Mouse (Mus musculus): ENCODE results near the gene Mob1b.

Mob1b gene

DNA sequence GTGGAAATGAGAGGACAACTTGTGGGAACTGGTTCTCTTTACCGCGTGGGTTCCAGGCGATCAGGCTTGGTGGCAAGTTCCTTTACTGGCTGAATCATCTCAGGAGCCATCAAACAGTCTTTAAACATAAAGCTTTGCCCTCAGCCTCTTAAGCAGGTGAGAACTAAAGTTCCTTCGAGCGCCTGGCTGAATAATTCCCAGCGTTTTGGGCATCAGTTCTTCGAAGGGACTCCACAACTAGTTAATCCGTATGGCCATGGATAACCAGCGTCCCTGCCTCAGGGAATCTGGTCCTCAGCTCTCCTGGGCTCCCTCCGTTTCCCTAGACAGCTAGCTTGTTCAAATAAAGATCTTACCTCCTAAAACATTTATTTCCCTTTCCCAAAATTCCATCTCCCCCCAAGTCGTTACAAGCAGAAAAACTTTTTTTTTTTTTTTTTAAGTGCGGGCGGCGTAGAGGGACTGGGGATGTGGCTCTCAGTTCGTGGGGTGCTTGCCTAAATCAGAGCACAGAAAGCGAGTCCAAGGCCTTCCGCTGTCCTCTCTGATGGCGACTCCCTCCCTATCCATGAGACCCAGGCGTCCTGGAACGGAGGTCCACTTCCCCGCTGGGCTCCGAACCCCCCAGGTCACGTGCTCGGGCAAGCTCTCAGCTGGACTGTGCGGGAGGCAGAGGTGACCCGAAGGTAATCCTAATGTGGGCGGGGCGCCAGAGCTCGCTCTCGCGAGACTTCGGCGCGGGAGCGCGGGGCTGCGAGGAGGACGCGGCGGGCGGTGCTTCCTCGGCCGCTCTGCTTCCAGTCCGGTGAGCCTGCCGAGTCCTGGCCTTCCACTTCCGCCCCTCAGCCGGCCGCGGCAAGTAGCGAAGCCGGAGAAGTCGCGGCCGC lies at the start of gene Mob1b:
Gene Mob1b, plus strand, starts transcription at position 740 of the 887 bp plus-strand sequence.
- peak; percentile 97 for DNase-seq

DNA sequence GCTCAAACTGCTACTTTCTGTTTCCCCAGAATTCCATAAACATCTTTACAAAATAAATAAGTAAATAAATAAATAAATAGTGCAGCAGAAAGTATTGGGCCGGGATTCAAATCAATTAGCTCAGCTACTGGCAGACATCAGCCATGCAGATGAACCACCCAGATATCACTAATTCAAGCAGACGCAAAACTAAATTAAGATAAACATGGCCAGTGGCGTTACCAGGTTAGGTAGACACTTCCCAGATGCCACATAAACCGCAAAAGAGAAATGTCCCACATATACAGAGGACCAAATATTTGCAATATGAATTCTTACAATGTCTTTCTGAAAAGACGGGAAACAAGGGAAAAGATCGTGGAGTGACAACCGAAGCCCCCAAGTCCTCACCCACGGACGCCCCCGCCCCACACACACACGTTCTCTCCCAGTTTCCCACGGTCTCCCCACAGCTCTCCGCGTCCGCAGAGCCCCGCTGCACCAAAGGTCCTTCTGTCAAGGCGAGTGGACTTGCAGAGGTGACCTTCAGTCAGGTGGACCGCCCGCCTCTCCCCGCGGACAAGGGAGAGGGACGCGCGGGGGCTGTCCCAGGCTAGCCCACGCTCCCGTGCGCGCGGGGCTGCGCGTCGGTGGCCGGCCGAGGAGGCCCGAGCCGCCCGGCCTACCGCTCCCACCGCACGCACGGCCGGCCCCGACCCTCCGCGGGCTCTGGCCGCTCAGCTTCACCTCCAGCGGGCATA lies 45.8 kb upstream of the Mob1b start:
- peak; percentile 75 for DNase-seq

DNA sequence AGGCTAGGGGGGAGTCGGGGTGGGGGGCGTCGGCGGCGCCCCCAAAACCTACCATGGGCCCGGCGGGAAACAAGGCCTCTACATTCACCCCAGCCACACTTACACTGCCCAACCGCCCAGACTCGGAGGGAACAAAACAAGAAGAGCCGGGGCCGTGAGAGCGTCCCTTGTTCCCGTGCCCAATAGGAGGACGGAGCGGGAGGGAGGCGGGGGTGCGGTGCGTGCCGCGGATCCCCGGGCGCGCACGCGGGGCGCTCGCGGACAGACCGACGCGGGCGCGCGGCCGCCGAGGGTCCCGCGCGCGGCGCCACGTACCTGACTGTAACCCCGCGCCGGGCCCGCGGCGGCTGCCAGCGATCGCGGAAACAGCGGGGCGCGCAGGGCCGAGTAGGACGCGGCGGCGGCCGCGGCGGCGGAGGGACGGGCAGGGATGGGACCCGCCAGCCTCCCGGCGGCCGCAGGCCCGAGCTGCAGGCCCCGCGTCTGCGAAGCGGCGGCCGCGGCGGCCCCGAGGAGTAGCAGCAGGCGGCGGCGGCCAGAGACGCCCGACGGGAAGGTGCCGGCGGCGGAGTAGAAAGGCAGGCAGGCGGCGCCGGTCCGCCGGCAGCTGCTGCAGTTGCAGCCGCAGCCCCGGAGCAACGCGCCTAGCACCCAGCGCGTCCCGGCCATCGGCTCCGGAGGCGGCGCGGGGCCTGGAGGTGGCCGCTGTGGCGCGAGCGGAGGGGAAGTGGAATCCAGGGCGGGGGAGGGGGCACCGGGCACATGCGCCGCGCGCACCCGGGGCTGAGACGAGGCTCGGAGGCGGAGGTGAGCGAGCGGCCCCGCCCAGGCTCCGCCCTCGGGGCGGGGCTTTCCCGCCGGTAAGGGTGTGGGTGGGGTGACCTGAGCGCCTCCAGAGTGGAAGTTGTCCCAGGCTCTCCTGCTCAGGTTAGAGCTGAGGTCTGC lies 44.9 kb upstream of the Mob1b start, which contains the start of gene Grsf1:
Gene Grsf1, minus strand, starts transcription at position 729 of the 945 bp plus-strand sequence.
- peak; percentile 95 for DNase-seq

DNA sequence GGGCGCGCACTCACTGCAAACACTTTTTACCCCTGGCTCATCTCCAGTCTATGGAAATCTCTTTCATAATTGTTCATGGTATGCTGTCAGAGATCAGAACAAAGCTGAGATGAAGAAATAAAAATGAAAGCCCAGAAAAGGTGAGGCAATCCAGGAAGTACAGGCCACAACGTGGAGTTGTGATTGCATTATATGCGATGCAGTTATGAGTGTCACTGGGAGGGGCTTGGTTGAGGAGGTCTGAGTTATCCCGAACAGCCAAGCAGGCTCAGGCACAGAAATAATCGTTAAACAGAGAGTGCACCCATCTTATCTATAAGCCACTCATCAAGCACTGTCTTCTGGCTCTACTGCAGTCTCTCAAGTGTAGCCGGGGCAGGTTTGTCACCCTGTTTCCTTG lies 41.7 kb upstream of the Mob1b start:
- no peak for DNase-seq

GRCm38 (mm10) chr5:88679341-88679740 lies 41.3 kb upstream of the Mob1b start:
- DNase-seq: no peak

GRCm38 (mm10) chr5:88680567-88680966 lies 40.1 kb upstream of the Mob1b start:
- no peak for DNase-seq

DNA sequence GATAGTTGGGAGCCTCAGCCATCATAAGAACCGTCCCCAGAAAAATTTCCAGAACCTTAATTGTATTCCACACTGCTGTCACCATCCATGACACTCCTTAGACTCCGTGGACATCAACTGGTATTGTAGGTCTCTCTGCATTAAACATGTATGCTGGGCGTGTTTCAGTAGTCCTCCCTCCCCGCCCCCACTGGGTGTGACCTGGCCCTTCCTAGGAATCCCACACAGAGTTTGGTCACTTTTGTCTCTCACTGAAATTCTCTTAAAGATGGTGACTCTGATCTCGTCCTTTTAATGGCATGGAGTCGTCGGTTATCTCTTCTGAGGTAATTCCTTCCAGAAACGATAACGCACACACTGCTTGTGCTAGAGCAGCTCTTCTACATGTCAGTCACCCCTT lies 36.9 kb upstream of the Mob1b start:
- no peak for DNase-seq

DNA sequence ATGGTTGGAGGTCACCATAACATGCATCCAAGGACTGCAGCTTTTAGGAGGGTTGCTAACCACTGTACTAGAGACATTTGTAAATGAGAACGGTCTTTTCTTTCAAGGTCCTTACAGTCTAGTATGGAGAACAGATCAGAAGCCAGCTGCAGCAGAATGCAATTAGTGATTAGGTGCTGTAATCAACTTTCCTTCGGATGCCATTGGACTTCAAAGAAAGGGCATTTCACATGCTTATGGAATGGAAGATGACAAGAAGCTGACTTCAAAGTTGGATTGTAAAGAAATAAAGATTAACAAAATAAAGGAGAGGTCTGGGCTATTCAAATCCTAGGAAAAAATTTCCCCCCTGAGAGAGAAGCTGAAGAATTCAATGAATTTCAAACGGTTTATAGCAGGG lies 36.4 kb upstream of the Mob1b start:
- no peak for DNase-seq

- no peak for DNase-seq
Measured at GRCm38 (mm10) chr5:88685306-88685705, 35.3 kb upstream of the Mob1b start.

GRCm38 (mm10) chr5:88685745-88686299 lies 34.8 kb upstream of the Mob1b start:
- no peak for DNase-seq

- no peak for DNase-seq
Measured at GRCm38 (mm10) chr5:88687996-88688406, 32.7 kb upstream of the Mob1b start.

DNA sequence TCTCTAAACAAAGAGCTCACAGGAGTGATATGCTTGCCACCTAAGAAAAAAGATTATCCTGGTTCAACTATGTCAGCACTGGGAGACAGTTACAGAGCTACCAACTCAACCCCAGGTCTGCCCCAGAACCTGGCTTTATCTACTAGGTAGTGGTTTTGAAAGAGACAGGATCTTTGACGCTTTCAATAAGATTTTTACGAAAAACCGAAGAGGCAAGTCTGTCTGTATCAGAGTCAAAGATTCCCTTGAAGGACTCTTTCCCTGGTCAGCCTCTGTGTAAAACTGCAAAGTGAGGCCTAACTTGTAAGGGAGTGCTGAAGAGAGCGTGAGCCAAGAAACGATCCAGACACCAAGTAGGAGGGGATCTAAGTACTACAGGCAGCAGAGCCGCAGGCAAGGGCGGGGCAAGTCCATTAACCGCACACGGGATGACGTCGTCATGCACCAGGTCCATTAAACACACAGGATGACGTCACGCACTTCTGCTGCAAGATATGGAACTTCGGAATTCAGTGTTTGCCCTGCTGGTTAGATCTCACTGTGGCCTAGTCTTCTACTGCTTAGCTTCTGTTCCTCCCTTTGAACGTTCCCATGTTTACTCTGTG lies 32.0 kb upstream of the Mob1b start:
- no peak for DNase-seq

GRCm38 (mm10) chr5:88689279-88689938 lies 31.2 kb upstream of the Mob1b start:
- no peak for DNase-seq

- no peak for DNase-seq
Measured at GRCm38 (mm10) chr5:88690681-88691505, 29.8 kb upstream of the Mob1b start.

- DNase-seq: no peak
Measured at GRCm38 (mm10) chr5:88691506-88692095, 29.1 kb upstream of the Mob1b start.

DNA sequence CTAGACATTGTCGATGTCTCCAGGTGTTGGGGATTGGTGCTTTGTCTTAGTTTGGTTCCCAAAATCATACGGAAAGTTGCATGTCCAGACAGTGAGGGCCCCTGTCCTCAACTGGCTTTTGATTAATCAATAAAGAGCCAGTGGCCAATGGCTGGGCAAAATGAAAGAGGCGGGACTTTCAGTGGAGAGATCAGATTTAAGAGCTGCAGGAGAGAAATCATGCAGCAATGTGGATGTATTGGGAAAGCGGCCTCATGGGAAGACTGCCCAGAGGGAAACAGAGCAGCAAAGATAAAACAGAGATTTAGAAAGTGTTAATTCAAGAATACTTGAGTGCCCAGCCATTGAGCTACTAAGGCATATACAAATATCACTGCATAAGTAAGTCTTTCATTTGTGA lies 28.1 kb upstream of the Mob1b start:
- DNase-seq: no peak

GRCm38 (mm10) chr5:88693057-88693456 lies 27.6 kb upstream of the Mob1b start:
- no peak for DNase-seq

DNA sequence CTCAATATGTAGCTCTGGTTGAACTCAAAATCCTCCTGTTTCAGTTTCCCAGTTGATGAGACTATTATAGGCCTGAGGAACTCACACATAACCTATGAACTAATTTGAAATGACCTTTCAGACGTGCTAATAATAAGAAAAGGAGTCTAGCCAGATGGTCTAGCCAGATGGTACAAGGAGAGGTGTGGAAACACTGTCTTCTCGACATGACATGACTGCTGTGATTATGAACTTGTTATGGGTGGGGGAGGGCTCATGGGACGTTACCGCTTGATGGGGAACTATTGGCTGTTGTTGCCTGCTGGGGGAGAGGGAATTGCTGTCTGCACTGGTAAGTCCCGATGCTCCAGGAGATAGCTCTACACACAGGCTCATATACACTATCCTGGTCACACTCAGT lies 23.4 kb upstream of the Mob1b start:
- DNase-seq: no peak

- no peak for DNase-seq
Measured at GRCm38 (mm10) chr5:88699251-88699913, 21.3 kb upstream of the Mob1b start.

DNA sequence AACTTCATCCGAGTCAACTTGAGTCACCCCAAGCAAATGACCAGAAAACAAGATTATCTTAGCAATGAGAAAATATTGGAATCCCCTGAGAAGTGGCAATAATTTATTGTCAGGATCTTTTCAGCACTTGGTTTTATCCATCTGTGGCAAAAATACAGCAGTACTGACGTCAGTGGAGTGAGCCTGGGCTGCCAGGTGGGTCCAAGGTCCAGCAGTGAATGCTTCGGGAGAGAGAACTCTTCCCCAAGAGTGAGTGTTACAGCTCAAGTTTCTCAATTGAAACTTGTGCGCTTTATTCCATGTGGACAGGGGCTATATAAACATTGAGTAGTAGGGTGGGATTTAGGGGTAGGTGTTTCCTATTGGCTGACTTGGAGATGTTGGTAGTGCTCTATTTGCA lies 18.6 kb upstream of the Mob1b start:
- peak; percentile 42 for DNase-seq

Measured in kidney, adult 11 months (tissue).